Mouse (Mus musculus) olfactory bulb, adult 2 months (tissue): ENCODE measurements around the gene Mapkapk2.

ENCODE experiments used
- CTCF ChIP-seq: fragments of 200-500 bp; IDR thresholded peaks from 2 replicates; pipeline ENCODE4 v1.5.1; 2012; ENCODE audit warnings: low read depth, mild to moderate bottlenecking, low read length, moderate library complexity; ENCODE audit not compliant: insufficient read depth
- POLR2A ChIP-seq: fragments of 200-500 bp; IDR thresholded peaks from 2 replicates; pipeline ENCODE4 v1.6.1; 2012; ENCODE audit warnings: mild to moderate bottlenecking, low read depth, low read length, moderate library complexity; ENCODE audit not compliant: insufficient read depth

- TF ChIP-seq CTCF = no peak
- no peak for TF ChIP-seq POLR2A
Measured at GRCm38 (mm10) chr1:131068011-131068727, 29.5 kb downstream of the Mapkapk2 start.
